ENCODE assay signal across 24 mouse cellular contexts in genomic region chr10:81273842-81274241, GRCm38 (mm10). TPM values are rescaled to one million over a fixed set of nuclear protein-coding genes. Genes with fewer than 3 reads are reported as not detected.
DNase-seq lines count a peak whose midpoint lies in the region; ATAC-seq and TF ChIP-seq lines count a peak whose summit lies in the region.
"Had no signal": no experiment of that assay in that cellular context is flagged by ENCODE, and none has a peak within 500 bp of the region (broad histone marks: within the 10 kb centered on the region; RNA-seq: fewer than 3 reads in every experiment).

No protein-coding gene starts in this region.

- peaks cover 68% of the 10 kb centered on the region for H3K36me3 ChIP-seq in intestine, postnatal 0 days (ENCODE audit: control insufficient read depth, insufficient read depth)
- peaks cover 21% of the 10 kb centered on the region for H3K36me3 ChIP-seq in intestine, embryonic 15.5 days

- no peak for TF ChIP-seq CTCF in intestine, postnatal 0 days (IDR thresholded peaks at IDR 0.05; ENCODE audit: low read depth)

- no peak overlapping the region for H3K4me3 ChIP-seq in intestine, postnatal 0 days (ENCODE audit: low read depth, low read length)
- no peak overlapping the region for H3K4me3 ChIP-seq in intestine, embryonic 15.5 days (replicated peaks)
- H3K4me3 ChIP-seq: embryonic facial prominence, embryonic 13.5 days; embryonic facial prominence, embryonic 15.5 days; erythroblast, embryonic 14.5 days; forebrain, embryonic 10.5 days; forebrain, embryonic 12.5 days had no signal

- no peak for ATAC-seq in intestine, postnatal 0 days
- no peak for ATAC-seq in intestine, embryonic 15.5 days
- ATAC-seq: activated CD4-positive, CD25-positive, alpha-beta regulatory T cell, adult 4 months; forebrain, embryonic 14.5 days; forebrain, embryonic 16.5 days; Patski had no signal

- WGBS in intestine, postnatal 0 days: 90% methylated on average over 19 of the region's 19 CpGs
- WGBS in intestine, embryonic 15.5 days: 94% methylated on average over 19 of the region's 19 CpGs

- no peaks in the 10 kb centered on the region for H3K9me3 ChIP-seq in intestine, postnatal 0 days (ENCODE audit: control insufficient read depth)
- no peaks in the 10 kb centered on the region for H3K9me3 ChIP-seq in intestine, embryonic 15.5 days
- H3K9me3 ChIP-seq: embryonic facial prominence, embryonic 13.5 days; embryonic facial prominence, embryonic 15.5 days; forebrain, embryonic 10.5 days had no signal

- H3K27ac ChIP-seq in intestine, postnatal 0 days (ENCODE audit: low read depth, low read length): peak overlapping the region; percentile 28
- no peak overlapping the region for H3K27ac ChIP-seq in intestine, embryonic 15.5 days
- H3K27ac ChIP-seq: embryonic facial prominence, embryonic 13.5 days; embryonic facial prominence, embryonic 15.5 days; forebrain, embryonic 10.5 days; forebrain, embryonic 12.5 days had no signal

- H3K4me1 ChIP-seq in intestine, postnatal 0 days (replicated peaks; ENCODE audit: control insufficient read depth, insufficient read depth, low read length): 0 out of 2 replicates have a peak, but pooled peaks cover 3% of the 10 kb centered on the region
- H3K4me1 ChIP-seq in intestine, embryonic 15.5 days (replicated peaks): peaks cover 5% of the 10 kb centered on the region

- H3K9ac ChIP-seq in intestine, postnatal 0 days (ENCODE audit: low read depth, low read length): no peak overlapping the region
- no peak overlapping the region for H3K9ac ChIP-seq in intestine, embryonic 15.5 days
- H3K9ac ChIP-seq: embryonic facial prominence, embryonic 13.5 days; embryonic facial prominence, embryonic 15.5 days; forebrain, embryonic 12.5 days had no signal

- H3K27me3 ChIP-seq in intestine, postnatal 0 days (replicated peaks; ENCODE audit: control insufficient read depth, insufficient read depth, low read length): no peaks in the 10 kb centered on the region
- H3K27me3 ChIP-seq in intestine, embryonic 15.5 days (replicated peaks): no peaks in the 10 kb centered on the region
- H3K27me3 ChIP-seq: embryonic facial prominence, embryonic 13.5 days; embryonic facial prominence, embryonic 15.5 days; forebrain, embryonic 12.5 days; Patski had no signal

- H3K4me2 ChIP-seq in intestine, postnatal 0 days (replicated peaks; ENCODE audit: low read depth): no peak overlapping the region
- no peak overlapping the region for H3K4me2 ChIP-seq in intestine, embryonic 15.5 days (replicated peaks)
- H3K4me2 ChIP-seq: embryonic facial prominence, embryonic 13.5 days; embryonic facial prominence, embryonic 15.5 days; forebrain, embryonic 12.5 days had no signal

- DNase-seq in adrenal gland, adult 2 months: peak; percentile 74
- DNase-seq in adrenal gland, postnatal 10 days: no peak
- DNase-seq in adrenal gland, postnatal 36 days: peak; percentile 55 to 78
- DNase-seq in adrenal gland, adult 8-10 months: no peak
- no peak for DNase-seq in cerebellum, adult 8-10 months
- DNase-seq: cerebellum, adult 11-12 months; cerebellum, adult 2 months; cerebellum, adult 9-11 months; cerebellum, postnatal 14 days; cerebellum, postnatal 36 days; embryo, embryonic 11 days had no signal

RNA-seq across cellular contexts. Expression of gene Apba3, which starts 7.1 kb away (rescaled TPM):
- 100 to 1,000 TPM in 1 of 2 experiments, 10 to 100 TPM in 1; 83.5 to 121 TPM for total RNA-seq in adrenal gland, adult 2 months (2021)
- polyA plus RNA-seq in adrenal gland, adult 2 months (2012; rRNA removed): 165 and 188 TPM in 2 replicates
- total RNA-seq in adrenal gland, postnatal 10 days (2021): 10 to 100 TPM; 79.8 to 83.8 TPM
- 100 to 1,000 TPM in 1 of 2 experiments, 10 to 100 TPM in 1; 78.8 to 109 TPM for total RNA-seq in adrenal gland, postnatal 36 days (2021)
- total RNA-seq in adrenal gland, adult 8-10 months (2022): 10 to 100 TPM; 61.9 to 72.3 (median 66.4) TPM
- 75.2 and 75.4 TPM in 2 replicates for polyA plus RNA-seq in intestine, postnatal 0 days (2015; fragmentation: Nextera tagmentation; extraction: Ambion mirVana)
- 55.1 and 69.2 TPM in 2 replicates for polyA plus RNA-seq in intestine, embryonic 15.5 days (2015; fragmentation: Nextera tagmentation; extraction: Ambion mirVana)

RNA-seq across cellular contexts. Expression of gene Mrpl54, which starts 7.1 kb away (rescaled TPM):
- 100 to 1,000 TPM; 123 to 131 TPM for total RNA-seq in adrenal gland, adult 2 months (2021)
- 193 and 221 TPM in 2 replicates for polyA plus RNA-seq in adrenal gland, adult 2 months (2012; rRNA removed)
- 100 to 1,000 TPM; 109 to 111 TPM for total RNA-seq in adrenal gland, postnatal 10 days (2021)
- 100 to 1,000 TPM; 121 to 141 TPM for total RNA-seq in adrenal gland, postnatal 36 days (2021)
- total RNA-seq in adrenal gland, adult 8-10 months (2022): 100 to 1,000 TPM; 100 to 139 (median 113) TPM
- 268 and 287 TPM in 2 replicates for polyA plus RNA-seq in intestine, postnatal 0 days (2015; fragmentation: Nextera tagmentation; extraction: Ambion mirVana)
- 242 and 245 TPM in 2 replicates for polyA plus RNA-seq in intestine, embryonic 15.5 days (2015; fragmentation: Nextera tagmentation; extraction: Ambion mirVana)

RNA-seq across cellular contexts. Expression of gene Tjp3, which starts 17.5 kb away (rescaled TPM):
- total RNA-seq in adrenal gland, adult 2 months (2021): under 1 TPM; 0.41 to 0.92 TPM
- polyA plus RNA-seq in adrenal gland, adult 2 months (2012; rRNA removed): 0.52 and 0.72 TPM in 2 replicates
- total RNA-seq in adrenal gland, postnatal 10 days (2021): 1 to 10 TPM; 1.9 to 3.0 TPM
- total RNA-seq in adrenal gland, postnatal 36 days (2021): under 1 TPM; 0.23 to 0.26 TPM
- total RNA-seq in adrenal gland, adult 8-10 months (2022): under 1 TPM; 0.22 to 0.81 (median 0.29) TPM
- polyA plus RNA-seq in intestine, postnatal 0 days (2015; fragmentation: Nextera tagmentation; extraction: Ambion mirVana): 43.2 and 43.4 TPM in 2 replicates
- polyA plus RNA-seq in intestine, embryonic 15.5 days (2015; fragmentation: Nextera tagmentation; extraction: Ambion mirVana): 47.0 and 53.3 TPM in 2 replicates
- polyA plus RNA-seq: C2C12 had no signal

RNA-seq across cellular contexts. Expression of gene Pip5k1c, which starts 18.9 kb away (rescaled TPM):
- 10 to 100 TPM; 34.3 to 44.6 TPM for total RNA-seq in adrenal gland, adult 2 months (2021)
- 71.0 and 72.8 TPM in 2 replicates for polyA plus RNA-seq in adrenal gland, adult 2 months (2012; rRNA removed)
- total RNA-seq in adrenal gland, postnatal 10 days (2021): 10 to 100 TPM; 39.2 to 48.9 TPM
- 10 to 100 TPM; 37.2 to 40.9 TPM for total RNA-seq in adrenal gland, postnatal 36 days (2021)
- total RNA-seq in adrenal gland, adult 8-10 months (2022): 10 to 100 TPM; 42.6 to 61.1 (median 53.3) TPM
- polyA plus RNA-seq in intestine, postnatal 0 days (2015; fragmentation: Nextera tagmentation; extraction: Ambion mirVana): 27.2 and 27.6 TPM in 2 replicates
- 41.2 and 42.7 TPM in 2 replicates for polyA plus RNA-seq in intestine, embryonic 15.5 days (2015; fragmentation: Nextera tagmentation; extraction: Ambion mirVana)

RNA-seq across cellular contexts. Expression of gene Matk, which starts 21.1 kb away (rescaled TPM):
- total RNA-seq in adrenal gland, adult 2 months (2021): under 1 TPM; 0.69 to 0.73 TPM
- polyA plus RNA-seq in adrenal gland, adult 2 months (2012; rRNA removed): 0.86 and 1.0 TPM in 2 replicates
- total RNA-seq in adrenal gland, postnatal 10 days (2021): 1 to 10 TPM; 1.8 to 2.1 TPM
- under 1 TPM; 0.36 to 0.86 TPM for total RNA-seq in adrenal gland, postnatal 36 days (2021)
- 1 to 10 TPM in 3 of 4 experiments, under 1 TPM in 1; 0.67 to 2.1 (median 1.5) TPM for total RNA-seq in adrenal gland, adult 8-10 months (2022)
- polyA plus RNA-seq in intestine, postnatal 0 days (2015; fragmentation: Nextera tagmentation; extraction: Ambion mirVana): 0.66 and 1.2 TPM in 2 replicates
- polyA plus RNA-seq in intestine, embryonic 15.5 days (2015; fragmentation: Nextera tagmentation; extraction: Ambion mirVana): 2.2 and 2.4 TPM in 2 replicates
- polyA plus RNA-seq: G1E had no signal

Comparison
In these comparisons a context has a peak if more than half of its experiments do, and no peak if none do; other contexts are left out.
1. DNase-seq: peak in adrenal gland, adult 2 months (single experiment) and adrenal gland, postnatal 36 days (2 of 2); none in adrenal gland, postnatal 10 days (single experiment), adrenal gland, adult 8-10 months (single experiment) and cerebellum, adult 8-10 months (single experiment).